Mouse (Mus musculus) monocyte, adult 2 months (primary cell): ENCODE data around the gene Snx29.

Source experiments
- DNase-seq, 2 experiments: peaks; one replicate each; pipeline ENCODE4 v3.0.0; 2022; ENCODE audit warnings: low spot score in 2 of 2, low read depth in 1 of 2

The Snx29 gene

GRCm38 (mm10) chr16:11583941-11584639 lies 261.4 kb downstream of the Snx29 start:
- DNase-seq, result no peak

GRCm38 (mm10) chr16:11588689-11589088 lies 266.0 kb downstream of the Snx29 start:
- no peak for DNase-seq

GRCm38 (mm10) chr16:11589336-11589735 lies 266.6 kb downstream of the Snx29 start:
- no peak for DNase-seq

- no peak for DNase-seq
Measured at GRCm38 (mm10) chr16:11589782-11590695, 267.3 kb downstream of the Snx29 start.

- no peak for DNase-seq
Measured at GRCm38 (mm10) chr16:11596599-11596998, 273.9 kb downstream of the Snx29 start.

GRCm38 (mm10) chr16:11597769-11598168 lies 275.1 kb downstream of the Snx29 start:
- no peak for DNase-seq

GRCm38 (mm10) chr16:11599523-11599922 lies 276.8 kb downstream of the Snx29 start:
- no peak for DNase-seq

GRCm38 (mm10) chr16:11601336-11602082 lies 278.8 kb downstream of the Snx29 start:
- DNase-seq, result no peak

- no peak for DNase-seq
Measured at GRCm38 (mm10) chr16:11603667-11604422, 281.1 kb downstream of the Snx29 start.

GRCm38 (mm10) chr16:11612526-11613126 lies 289.9 kb downstream of the Snx29 start:
- DNase-seq, result no peak

GRCm38 (mm10) chr16:11614401-11615014 lies 291.8 kb downstream of the Snx29 start:
- DNase-seq, result no peak

GRCm38 (mm10) chr16:11615633-11616032 lies 292.9 kb downstream of the Snx29 start:
- no peak for DNase-seq

GRCm38 (mm10) chr16:11619951-11620350 lies 297.2 kb downstream of the Snx29 start:
- no peak for DNase-seq

GRCm38 (mm10) chr16:11621042-11621441 lies 298.3 kb downstream of the Snx29 start:
- no peak for DNase-seq

- DNase-seq, result no peak
Measured at GRCm38 (mm10) chr16:11621664-11622063, 299.0 kb downstream of the Snx29 start.

GRCm38 (mm10) chr16:11623032-11623431 lies 300.3 kb downstream of the Snx29 start:
- DNase-seq, result no peak

GRCm38 (mm10) chr16:11624121-11624520 lies 301.4 kb downstream of the Snx29 start:
- no peak for DNase-seq

GRCm38 (mm10) chr16:11626004-11626481 lies 303.3 kb downstream of the Snx29 start:
- DNase-seq, result no peak

- no peak for DNase-seq
Measured at GRCm38 (mm10) chr16:11626616-11627015, 303.9 kb downstream of the Snx29 start.
